Mouse (Mus musculus) neural tube, embryonic 13.5 days (tissue): ENCODE measurements around the gene Ptgds. TPM values are rescaled to one million over a fixed set of nuclear protein-coding genes. Genes with fewer than 3 reads are reported as not detected.

Experiments
- ATAC-seq: fragments of 200-750 bp; cut with Nextera tagmentation; 2 replicates; pipeline ENCODE4 v1.8.0; 2017; ENCODE audit warnings: low read depth, mild to moderate bottlenecking, moderate TSS enrichment, moderate library complexity
- H3K27ac ChIP-seq: fragments of 300-500 bp; sonication (generic); replicated peaks from 2 replicates; pipeline ENCODE4 v1.5.1; 2015; ENCODE audit warnings: moderate library complexity, mild to moderate bottlenecking, inconsistent platforms
- H3K27me3 ChIP-seq: fragments of 300-500 bp; sonication (generic); 2 replicates; pipeline ENCODE4 v1.6.1; 2015; ENCODE audit warnings: mild to moderate bottlenecking, inconsistent platforms
- H3K36me3 ChIP-seq: fragments of 300-500 bp; sonication (generic); 2 replicates; pipeline ENCODE4 v1.6.1; 2015; ENCODE audit warnings: mild to moderate bottlenecking, inconsistent platforms
- H3K4me1 ChIP-seq: fragments of 300-500 bp; sonication (generic); replicated peaks from 2 replicates; pipeline ENCODE4 v1.6.1; 2015; ENCODE audit warnings: inconsistent platforms
- H3K4me2 ChIP-seq: fragments of 300-500 bp; sonication (generic); 2 replicates; pipeline ENCODE4 v1.6.1; 2015; ENCODE audit warnings: inconsistent platforms, mild to moderate bottlenecking, moderate library complexity
- H3K4me3 ChIP-seq: fragments of 300-500 bp; sonication (generic); 2 replicates; pipeline ENCODE4 v1.5.1; 2015; ENCODE audit warnings: mild to moderate bottlenecking, inconsistent platforms
- H3K9ac ChIP-seq: fragments of 300-500 bp; sonication (generic); 2 replicates; pipeline ENCODE4 v1.6.1; 2015; ENCODE audit warnings: moderate library complexity, mild to moderate bottlenecking, inconsistent platforms
- H3K9me3 ChIP-seq: fragments of 300-500 bp; sonication (generic); 2 replicates; pipeline ENCODE4 v1.6.1; 2016; ENCODE audit warnings: inconsistent platforms
- WGBS: fragments of 180-500 bp; shearing (Covaris S2); methylation state at CpG from one replicate; pipeline ENCODE4 v1.1.7; 2015; 5-methylcytosine and 5-hydroxymethylcytosine counted together
- polyA plus RNA-seq: library from polyadenylated mRNA; unstranded; fragments of >200 nt; fragmentation: Nextera tagmentation; extraction: Ambion mirVana; gene quantifications from 2 replicates; pipeline ENCODE4 v1.2.1, GENCODE M21; 2015

Gene Ptgds
- polyA plus RNA-seq, 1 experiment from 2014 or later: 19.9 TPM

GRCm38 (mm10) chr2:25477541-25477940 is 7.7 kb upstream of the Ptgds start:
- WGBS: 86% methylated on average over 8 of the region's 8 CpGs
- H3K27ac ChIP-seq: no peak overlapping the region
- no peak overlapping the region for H3K9ac ChIP-seq
- no peak for ATAC-seq
- H3K4me3 ChIP-seq: no peak overlapping the region
- H3K4me1 ChIP-seq: no peaks in the 10 kb centered on the region
- H3K36me3 ChIP-seq: no peaks in the 10 kb centered on the region
- no peaks in the 10 kb centered on the region for H3K27me3 ChIP-seq
- no peak overlapping the region for H3K4me2 ChIP-seq
- no peaks in the 10 kb centered on the region for H3K9me3 ChIP-seq

GRCm38 (mm10) chr2:25472550-25472949 is 2.7 kb upstream of the Ptgds start:
- Histone ChIP-seq H3K27ac (no peak overlapping the region), H3K4me2 (no peak overlapping the region), H3K36me3 (no peaks in the 10 kb centered on the region), H3K27me3 (no peaks in the 10 kb centered on the region), H3K4me3 (no peak overlapping the region), H3K4me1 (peaks cover 16% of the 10 kb centered on the region), H3K9ac (no peak overlapping the region), H3K9me3 (no peaks in the 10 kb centered on the region)
- ATAC-seq: no peak
- 88% methylated on average over 2 of the region's 2 CpGs for WGBS

GRCm38 (mm10) chr2:25468962-25469915 is 607 bp downstream of the Ptgds start:
- 65% methylated on average over 10 of the region's 10 CpGs for WGBS
- no peaks in the 10 kb centered on the region for H3K9me3 ChIP-seq
- no peak overlapping the region for H3K4me2 ChIP-seq
- peaks cover 16% of the 10 kb centered on the region for H3K4me1 ChIP-seq
- peak overlapping the region; percentile 74 for H3K27ac ChIP-seq
- H3K36me3 ChIP-seq: no peaks in the 10 kb centered on the region
- H3K9ac ChIP-seq: no peak overlapping the region
- no peaks in the 10 kb centered on the region for H3K27me3 ChIP-seq
- peak; percentile 68 for ATAC-seq
- no peak overlapping the region for H3K4me3 ChIP-seq

- Histone ChIP-seq H3K4me1 (peaks cover 16% of the 10 kb centered on the region), H3K4me3 (no peak overlapping the region), H3K36me3 (no peaks in the 10 kb centered on the region), H3K27me3 (no peaks in the 10 kb centered on the region), H3K27ac (no peak overlapping the region), H3K9me3 (no peaks in the 10 kb centered on the region), H3K9ac (no peak overlapping the region), H3K4me2 (no peak overlapping the region)
- WGBS: 83% methylated on average over 14 of the region's 14 CpGs
- no peak for ATAC-seq
These were observed 2.1 kb downstream of the Ptgds start for GRCm38 (mm10) chr2:25467606-25468303.

- Histone ChIP-seq H3K4me2 (no peak overlapping the region), H3K27me3 (no peaks in the 10 kb centered on the region), H3K4me3 (no peak overlapping the region), H3K9me3 (no peaks in the 10 kb centered on the region), H3K9ac (no peak overlapping the region), H3K27ac (no peak overlapping the region), H3K36me3 (no peaks in the 10 kb centered on the region), H3K4me1 (peaks cover 26% of the 10 kb centered on the region)
- 58% methylated on average over 10 of the region's 10 CpGs for WGBS
- no peak for ATAC-seq
These were observed 3.8 kb downstream of the Ptgds start for GRCm38 (mm10) chr2:25465816-25466635.

GRCm38 (mm10) chr2:25465256-25465655 is 4.6 kb downstream of the Ptgds start:
- 94% methylated on average over 2 of the region's 2 CpGs for WGBS
- H3K4me3 ChIP-seq: no peak overlapping the region
- no peaks in the 10 kb centered on the region for H3K27me3 ChIP-seq
- H3K27ac ChIP-seq: no peak overlapping the region
- H3K9me3 ChIP-seq: no peaks in the 10 kb centered on the region
- peaks cover 28% of the 10 kb centered on the region for H3K4me1 ChIP-seq
- no peak overlapping the region for H3K9ac ChIP-seq
- no peak for ATAC-seq
- no peak overlapping the region for H3K4me2 ChIP-seq
- no peaks in the 10 kb centered on the region for H3K36me3 ChIP-seq

- no peak for ATAC-seq
These were observed 6.2 kb downstream of the Ptgds start for GRCm38 (mm10) chr2:25463630-25464029.

GRCm38 (mm10) chr2:25461407-25461806 is 8.4 kb downstream of the Ptgds start:
- Histone ChIP-seq H3K36me3 (peaks cover 21% of the 10 kb centered on the region), H3K9me3 (no peaks in the 10 kb centered on the region), H3K4me2 (peak overlapping the region; percentile 89), H3K4me3 (peak overlapping the region; percentile 77), H3K27ac (peak overlapping the region; percentile 96), H3K27me3 (no peaks in the 10 kb centered on the region), H3K9ac (peak overlapping the region; percentile 87), H3K4me1 (peaks cover 31% of the 10 kb centered on the region)
- ATAC-seq: peak; percentile 10; the same call in 1 of the 2 replicates
- 34% methylated on average over 3 of the region's 3 CpGs for WGBS

More at GRCm38 (mm10) chr2:25463630-25464029, 6.2 kb downstream of the Ptgds start:
- Histone ChIP-seq H3K4me2 (no peak overlapping the region), H3K27ac (no peak overlapping the region), H3K9ac (no peak overlapping the region), H3K4me1 (peaks cover 31% of the 10 kb centered on the region), H3K9me3 (no peaks in the 10 kb centered on the region), H3K36me3 (peaks cover 8% of the 10 kb centered on the region), H3K4me3 (no peak overlapping the region), H3K27me3 (no peaks in the 10 kb centered on the region)
- 87% methylated on average over 3 of the region's 3 CpGs for WGBS

GRCm38 (mm10) chr2:25460551-25461309 is 9.1 kb downstream of the Ptgds start, which contains the start of gene Paxx:
Gene Paxx, minus strand, starts transcription at chr2:25461094.
- ATAC-seq: peak; percentile 92

GRCm38 (mm10) chr2:25460135-25460534 is 9.7 kb downstream of the Ptgds start:
- ATAC-seq: peak; percentile 28; the same call in 1 of the 2 replicates
- 37% methylated on average over 5 of the region's 5 CpGs for WGBS
- Histone ChIP-seq H3K27me3 (no peaks in the 10 kb centered on the region), H3K4me2 (peak overlapping the region; percentile 89), H3K4me1 (peaks cover 31% of the 10 kb centered on the region), H3K4me3 (peak overlapping the region; percentile 77), H3K9me3 (no peaks in the 10 kb centered on the region), H3K9ac (peak overlapping the region; percentile 87), H3K36me3 (peaks cover 21% of the 10 kb centered on the region), H3K27ac (peak overlapping the region; percentile 96)

More at GRCm38 (mm10) chr2:25460551-25461309, 9.1 kb downstream of the Ptgds start, which contains the start of gene Paxx:
- H3K27me3 ChIP-seq: no peaks in the 10 kb centered on the region
- WGBS: under 1% methylated on average over 48 of the region's 48 CpGs
- H3K9ac ChIP-seq: peak within 1 kb of the TSS; percentile 87
- H3K4me3 ChIP-seq: peak within 1 kb of the TSS; percentile 77
- peaks cover 21% of the 10 kb centered on the region for H3K36me3 ChIP-seq
- H3K9me3 ChIP-seq: no peaks in the 10 kb centered on the region
- H3K4me2 ChIP-seq: peak within 1 kb of the TSS; percentile 89
- H3K4me1 ChIP-seq: peaks cover 31% of the 10 kb centered on the region
- peak within 1 kb of the TSS; percentile 96 for H3K27ac ChIP-seq

- peaks cover 31% of the 10 kb centered on the region for H3K4me1 ChIP-seq
- H3K36me3 ChIP-seq: peaks cover 21% of the 10 kb centered on the region
- H3K9me3 ChIP-seq: no peaks in the 10 kb centered on the region
- H3K4me2 ChIP-seq: peak overlapping the region; percentile 89
- H3K27ac ChIP-seq: no peak overlapping the region
- H3K27me3 ChIP-seq: no peaks in the 10 kb centered on the region
- no peak for ATAC-seq
- WGBS: 72% methylated on average over 5 of the region's 5 CpGs
- H3K4me3 ChIP-seq: 0 out of 2 replicates have a peak overlapping the region, but pooled peaks have one; percentile 77
- peak overlapping the region; percentile 87 for H3K9ac ChIP-seq
These were observed 10.9 kb downstream of the Ptgds start for GRCm38 (mm10) chr2:25458911-25459310.
